Mouse (Mus musculus) limb, embryonic 12.5 days (tissue): ENCODE measurements at regions not wholly inside any gene's neighbourhood (a gene's known extent, or its start where the extent isn't known, plus 50 kb on each side); places are given as distances from the start of the nearest gene placed in this dataset.

Experiments
- ATAC-seq: fragments of 200-750 bp; cut with Nextera tagmentation; 2 replicates; pipeline ENCODE4 v1.8.0; 2017; ENCODE audit warnings: low read depth, moderate TSS enrichment; ENCODE audit not compliant: insufficient number of reproducible peaks, insufficient read depth, low FRiP score, low TSS enrichment
- H3K27ac ChIP-seq: fragments of 300-500 bp; sonication (generic); 2 replicates; pipeline ENCODE4 v1.5.1; 2016; ENCODE audit warnings: mild to moderate bottlenecking, moderate library complexity
- H3K27me3 ChIP-seq: fragments of 300-500 bp; sonication (generic); 2 replicates; pipeline ENCODE4 v1.6.1; 2016; ENCODE audit warnings: mild to moderate bottlenecking, moderate library complexity
- H3K36me3 ChIP-seq: fragments of 300-500 bp; sonication (generic); 2 replicates; pipeline ENCODE4 v1.6.1; 2016; ENCODE audit warnings: mild to moderate bottlenecking, moderate library complexity
- H3K4me1 ChIP-seq: fragments of 300-500 bp; sonication (generic); replicated peaks from 2 replicates; pipeline ENCODE4 v1.6.1; 2016
- H3K4me2 ChIP-seq: fragments of 300-500 bp; sonication (generic); 2 replicates; pipeline ENCODE4 v1.6.1; 2016; ENCODE audit warnings: mild to moderate bottlenecking, moderate library complexity
- H3K4me3 ChIP-seq: fragments of 300-500 bp; sonication (generic); replicated peaks from 2 replicates; pipeline ENCODE4 v1.5.1; 2016; ENCODE audit warnings: mild to moderate bottlenecking
- H3K9ac ChIP-seq: fragments of 300-500 bp; sonication (generic); replicated peaks from 2 replicates; pipeline ENCODE4 v1.6.1; 2016; ENCODE audit warnings: mild to moderate bottlenecking, moderate library complexity
- H3K9me3 ChIP-seq: fragments of 300-500 bp; sonication (generic); 2 replicates; pipeline ENCODE4 v1.6.1; 2016; ENCODE audit warnings: mild to moderate bottlenecking, moderate library complexity
- WGBS: fragments of 180-500 bp; shearing (Covaris S2); methylation state at CpG from one replicate; pipeline ENCODE4 v1.1.7; 2016; 5-methylcytosine and 5-hydroxymethylcytosine counted together

GRCm38 (mm10) chr5:118465991-118466750, 94.3 kb upstream of the Med13l start:
- Histone ChIP-seq H3K27me3 (no peaks in the 10 kb centered on the region), H3K36me3 (no peaks in the 10 kb centered on the region), H3K9me3 (no peaks in the 10 kb centered on the region), H3K27ac (peak overlapping the region; percentile 93), H3K4me3 (peak overlapping the region; percentile 31), H3K4me2 (peak overlapping the region; percentile 60), H3K9ac (peak overlapping the region; percentile 46), H3K4me1 (peaks cover 52% of the 10 kb centered on the region)
- 10% methylated on average over 10 of the region's 10 CpGs for WGBS
- no peak; the same call in 1 of the 2 replicates for ATAC-seq

- no peak overlapping the region for H3K4me3 ChIP-seq
- ATAC-seq: no peak
- WGBS: 60% methylated on average over 4 of the region's 4 CpGs
- peaks cover 60% of the 10 kb centered on the region for H3K4me1 ChIP-seq
- no peak overlapping the region for H3K9ac ChIP-seq
- H3K36me3 ChIP-seq: no peaks in the 10 kb centered on the region
- no peak overlapping the region for H3K4me2 ChIP-seq
- H3K9me3 ChIP-seq: no peaks in the 10 kb centered on the region
- no peak overlapping the region for H3K27ac ChIP-seq
- H3K27me3 ChIP-seq: no peaks in the 10 kb centered on the region
Measured at GRCm38 (mm10) chr5:118468739-118469138, 91.7 kb upstream of the Med13l start.

GRCm38 (mm10) chr5:118471569-118471968, 88.9 kb upstream of the Med13l start:
- Histone ChIP-seq H3K27me3 (no peaks in the 10 kb centered on the region), H3K9ac (no peak overlapping the region), H3K36me3 (no peaks in the 10 kb centered on the region), H3K27ac (no peak overlapping the region), H3K4me1 (peaks cover 37% of the 10 kb centered on the region), H3K4me3 (no peak overlapping the region), H3K4me2 (no peak overlapping the region), H3K9me3 (no peaks in the 10 kb centered on the region)
- WGBS: 27% methylated on average over 5 of the region's 5 CpGs
- ATAC-seq: no peak

- no peaks in the 10 kb centered on the region for H3K36me3 ChIP-seq
- WGBS: 76% methylated on average over 10 of the region's 10 CpGs
- H3K4me2 ChIP-seq: no peak overlapping the region
- no peak overlapping the region for H3K4me3 ChIP-seq
- no peaks in the 10 kb centered on the region for H3K27me3 ChIP-seq
- ATAC-seq: no peak
- no peak overlapping the region for H3K27ac ChIP-seq
- no peak overlapping the region for H3K9ac ChIP-seq
- H3K9me3 ChIP-seq: no peaks in the 10 kb centered on the region
- peaks cover 41% of the 10 kb centered on the region for H3K4me1 ChIP-seq
Measured at GRCm38 (mm10) chr5:118472291-118472690, 88.2 kb upstream of the Med13l start.

GRCm38 (mm10) chr5:118473128-118473730, 87.2 kb upstream of the Med13l start:
- H3K27ac ChIP-seq: peak overlapping the region; percentile 41; the same call in 1 of the 2 replicates
- 35% methylated on average over 5 of the region's 5 CpGs for WGBS
- H3K9me3 ChIP-seq: no peaks in the 10 kb centered on the region
- H3K9ac ChIP-seq: no peak overlapping the region
- no peak overlapping the region for H3K4me2 ChIP-seq
- no peak for ATAC-seq
- H3K27me3 ChIP-seq: no peaks in the 10 kb centered on the region
- H3K4me1 ChIP-seq: peaks cover 46% of the 10 kb centered on the region
- H3K36me3 ChIP-seq: no peaks in the 10 kb centered on the region
- no peak overlapping the region for H3K4me3 ChIP-seq

- 83% methylated on average over 5 of the region's 5 CpGs for WGBS
- Histone ChIP-seq H3K9me3 (no peaks in the 10 kb centered on the region), H3K4me3 (no peak overlapping the region), H3K36me3 (no peaks in the 10 kb centered on the region), H3K27me3 (no peaks in the 10 kb centered on the region), H3K9ac (no peak overlapping the region), H3K4me1 (peaks cover 35% of the 10 kb centered on the region), H3K27ac (0 out of 2 replicates have a peak overlapping the region, but pooled peaks have one; percentile 0), H3K4me2 (no peak overlapping the region)
- ATAC-seq: no peak
Measured at GRCm38 (mm10) chr5:118476597-118476996, 83.9 kb upstream of the Med13l start.

GRCm38 (mm10) chr5:118477131-118478119, 83.1 kb upstream of the Med13l start:
- peaks cover 31% of the 10 kb centered on the region for H3K4me1 ChIP-seq
- no peaks in the 10 kb centered on the region for H3K9me3 ChIP-seq
- H3K4me3 ChIP-seq: peak overlapping the region; percentile 38
- H3K36me3 ChIP-seq: no peaks in the 10 kb centered on the region
- ATAC-seq: no peak
- no peaks in the 10 kb centered on the region for H3K27me3 ChIP-seq
- peak overlapping the region; percentile 80 for H3K27ac ChIP-seq
- 66% methylated on average over 19 of the region's 19 CpGs for WGBS
- H3K4me2 ChIP-seq: peak overlapping the region; percentile 63
- H3K9ac ChIP-seq: no peak overlapping the region; the same call in 1 of the 2 replicates

- Histone ChIP-seq H3K27me3 (no peaks in the 10 kb centered on the region), H3K27ac (peak overlapping the region; percentile 80), H3K9me3 (no peaks in the 10 kb centered on the region), H3K4me1 (peaks cover 34% of the 10 kb centered on the region), H3K4me3 (peak overlapping the region; percentile 38), H3K4me2 (peak overlapping the region; percentile 63), H3K36me3 (no peaks in the 10 kb centered on the region), H3K9ac (peak overlapping the region; percentile 44; the same call in 1 of the 2 replicates)
- WGBS: 8% methylated on average over 15 of the region's 15 CpGs
- peak; percentile 82 for ATAC-seq
Measured at GRCm38 (mm10) chr5:118478120-118478768, 82.2 kb upstream of the Med13l start.

- no peak for ATAC-seq
- Histone ChIP-seq H3K9ac (no peak overlapping the region), H3K4me3 (no peak overlapping the region), H3K4me1 (peaks cover 37% of the 10 kb centered on the region), H3K27me3 (no peaks in the 10 kb centered on the region), H3K4me2 (no peak overlapping the region), H3K36me3 (no peaks in the 10 kb centered on the region), H3K27ac (no peak overlapping the region), H3K9me3 (no peaks in the 10 kb centered on the region)
- 77% methylated on average over 5 of the region's 5 CpGs for WGBS
Measured at GRCm38 (mm10) chr5:118480000-118480399, 80.5 kb upstream of the Med13l start.

- peaks cover 37% of the 10 kb centered on the region for H3K4me1 ChIP-seq
- no peak for ATAC-seq
- no peak overlapping the region for H3K9ac ChIP-seq
- H3K27me3 ChIP-seq: no peaks in the 10 kb centered on the region
- no peak overlapping the region for H3K27ac ChIP-seq
- 72% methylated on average over 10 of the region's 10 CpGs for WGBS
- H3K9me3 ChIP-seq: no peaks in the 10 kb centered on the region
- H3K4me3 ChIP-seq: no peak overlapping the region
- no peak overlapping the region for H3K4me2 ChIP-seq
- H3K36me3 ChIP-seq: no peaks in the 10 kb centered on the region
Measured at GRCm38 (mm10) chr5:118480965-118481793, 79.3 kb upstream of the Med13l start.
